Mouse (Mus musculus): Measurements from ENCODE around the gene Terf2ip. TPM values are rescaled to one million over a fixed set of nuclear protein-coding genes. Genes with fewer than 3 reads are reported as not detected.
A peak's percentile ranks its signal among the peaks of the same experiment; 100 is the strongest.

The Terf2ip gene
- total and polyA plus RNA-seq, 3 experiments: 5.3 to 10.8 (median 10.7) TPM

GRCm38 (mm10) chr8:112037521-112037920 lies 26.3 kb downstream of the Terf2ip start:
- TF ChIP-seq EP300 (IDR thresholded peaks at IDR 0.05; ENCODE audit: insufficient read depth, low read depth, low read length) (no peak), POLR2A (IDR thresholded peaks at IDR 0.05; ENCODE audit: insufficient read depth, low read depth, low read length) (no peak), CTCF (IDR thresholded peaks at IDR 0.05) (no peak)
- H3K4me3 ChIP-seq: no peak overlapping the region
- no peaks in the 10 kb centered on the region for H3K36me3 ChIP-seq (ENCODE audit: control insufficient read depth, insufficient read depth, low read length)
- no peak overlapping the region for H3K9ac ChIP-seq (ENCODE audit: low read depth, low read length)
- H3K4me1 ChIP-seq (ENCODE audit: control insufficient read depth, insufficient read depth, low read length): no peaks in the 10 kb centered on the region
- H3K27ac ChIP-seq: no peak overlapping the region
- WGBS: 66% methylated on average over 18 of the region's 18 CpGs
- H3K27me3 ChIP-seq (ENCODE audit: control insufficient read depth, insufficient read depth, low read length): no peaks in the 10 kb centered on the region
- intact Hi-C loops (cut with DNase I): no loop called here
- DNase-seq: no peak
- H3K79me2 ChIP-seq (replicated peaks; ENCODE audit: control insufficient read depth, insufficient read depth, low read length): no peaks in the 10 kb centered on the region

GRCm38 (mm10) chr8:112045182-112045581 lies 34.0 kb downstream of the Terf2ip start:
- DNase-seq: no peak
- WGBS: 75% methylated on average over 5 of the region's 5 CpGs
- H3K27me3 ChIP-seq (ENCODE audit: control insufficient read depth, insufficient read depth, low read length): no peaks in the 10 kb centered on the region
- H3K9ac ChIP-seq (ENCODE audit: low read depth, low read length): no peak overlapping the region
- H3K27ac ChIP-seq: no peak overlapping the region
- TF ChIP-seq POLR2A (IDR thresholded peaks at IDR 0.05; ENCODE audit: insufficient read depth, low read depth, low read length) (no peak), CTCF (IDR thresholded peaks at IDR 0.05) (peak; percentile 36)
- H3K4me3 ChIP-seq: no peak overlapping the region
- no peaks in the 10 kb centered on the region for H3K36me3 ChIP-seq (ENCODE audit: control insufficient read depth, insufficient read depth, low read length)
- intact Hi-C loops (cut with DNase I): loop anchor here (5.0 kb wide), 3 partner anchors 927 to 1587 kb away; no protein-coding TSS in a partner anchor
- no peaks in the 10 kb centered on the region for H3K79me2 ChIP-seq (replicated peaks; ENCODE audit: control insufficient read depth, insufficient read depth, low read length)
- no peaks in the 10 kb centered on the region for H3K4me1 ChIP-seq (ENCODE audit: control insufficient read depth, insufficient read depth, low read length)

GRCm38 (mm10) chr8:112045896-112046295 lies 34.7 kb downstream of the Terf2ip start:
- Histone ChIP-seq H3K27me3 (ENCODE audit: control insufficient read depth, insufficient read depth, low read length) (no peaks in the 10 kb centered on the region), H3K4me1 (ENCODE audit: control insufficient read depth, insufficient read depth, low read length) (no peaks in the 10 kb centered on the region), H3K9ac (ENCODE audit: low read depth, low read length) (no peak overlapping the region), H3K36me3 (ENCODE audit: control insufficient read depth, insufficient read depth, low read length) (no peaks in the 10 kb centered on the region), H3K79me2 (replicated peaks; ENCODE audit: control insufficient read depth, insufficient read depth, low read length) (no peaks in the 10 kb centered on the region), H3K4me3 (no peak overlapping the region), H3K27ac (no peak overlapping the region)
- DNase-seq: peak; percentile 52 to 73
- WGBS: 3% methylated on average over 7 of the region's 7 CpGs
- peak; percentile 95 for TF ChIP-seq CTCF (IDR thresholded peaks at IDR 0.05)
- TF ChIP-seq EP300 (IDR thresholded peaks at IDR 0.05; ENCODE audit: insufficient read depth, low read depth, low read length): no peak
- no peak for TF ChIP-seq POLR2A (IDR thresholded peaks at IDR 0.05; ENCODE audit: insufficient read depth, low read depth, low read length)
- intact Hi-C loops (cut with DNase I): loop anchor here (5.0 kb wide), 3 partner anchors 926 to 1586 kb away; no protein-coding TSS in a partner anchor

GRCm38 (mm10) chr8:112048293-112048692 lies 37.1 kb downstream of the Terf2ip start:
- no peaks in the 10 kb centered on the region for H3K79me2 ChIP-seq (replicated peaks; ENCODE audit: control insufficient read depth, insufficient read depth, low read length)
- H3K9ac ChIP-seq (ENCODE audit: low read depth, low read length): no peak overlapping the region
- 66% methylated on average over 6 of the region's 6 CpGs for WGBS
- H3K27ac ChIP-seq: no peak overlapping the region
- DNase-seq: no peak
- no peak overlapping the region for H3K4me3 ChIP-seq
- no peaks in the 10 kb centered on the region for H3K36me3 ChIP-seq (ENCODE audit: control insufficient read depth, insufficient read depth, low read length)
- intact Hi-C loops (cut with DNase I): loop anchor here (5.0 kb wide), 3 partner anchors 924 to 1584 kb away; no protein-coding TSS in a partner anchor
- TF ChIP-seq EP300 (IDR thresholded peaks at IDR 0.05; ENCODE audit: insufficient read depth, low read depth, low read length) (no peak), POLR2A (IDR thresholded peaks at IDR 0.05; ENCODE audit: insufficient read depth, low read depth, low read length) (no peak), CTCF (IDR thresholded peaks at IDR 0.05) (no peak)
- no peaks in the 10 kb centered on the region for H3K27me3 ChIP-seq (ENCODE audit: control insufficient read depth, insufficient read depth, low read length)
- no peaks in the 10 kb centered on the region for H3K4me1 ChIP-seq (ENCODE audit: control insufficient read depth, insufficient read depth, low read length)

GRCm38 (mm10) chr8:112049984-112050383 lies 38.8 kb downstream of the Terf2ip start:
- intact Hi-C loops (cut with DNase I): loop anchor here (5.0 kb wide), 3 partner anchors 922 to 1582 kb away; no protein-coding TSS in a partner anchor
- no peak overlapping the region for H3K27ac ChIP-seq
- 74% methylated on average over 6 of the region's 6 CpGs for WGBS
- H3K27me3 ChIP-seq (ENCODE audit: control insufficient read depth, insufficient read depth, low read length): no peaks in the 10 kb centered on the region
- H3K9ac ChIP-seq (ENCODE audit: low read depth, low read length): no peak overlapping the region
- H3K79me2 ChIP-seq (replicated peaks; ENCODE audit: control insufficient read depth, insufficient read depth, low read length): no peaks in the 10 kb centered on the region
- H3K4me3 ChIP-seq: no peak overlapping the region
- no peaks in the 10 kb centered on the region for H3K4me1 ChIP-seq (ENCODE audit: control insufficient read depth, insufficient read depth, low read length)
- no peak for DNase-seq
- 0 out of 2 replicates have a peak, but pooled peaks have one; percentile 8 for TF ChIP-seq CTCF (IDR thresholded peaks at IDR 0.05)
- TF ChIP-seq EP300 (IDR thresholded peaks at IDR 0.05; ENCODE audit: insufficient read depth, low read depth, low read length): no peak
- no peak for TF ChIP-seq POLR2A (IDR thresholded peaks at IDR 0.05; ENCODE audit: insufficient read depth, low read depth, low read length)
- H3K36me3 ChIP-seq (ENCODE audit: control insufficient read depth, insufficient read depth, low read length): no peaks in the 10 kb centered on the region

- intact Hi-C loops (cut with DNase I): no loop called here
- Histone ChIP-seq H3K27ac (no peak overlapping the region), H3K36me3 (ENCODE audit: control insufficient read depth, insufficient read depth, low read length) (no peaks in the 10 kb centered on the region), H3K4me1 (ENCODE audit: control insufficient read depth, insufficient read depth, low read length) (no peaks in the 10 kb centered on the region), H3K79me2 (replicated peaks; ENCODE audit: control insufficient read depth, insufficient read depth, low read length) (no peaks in the 10 kb centered on the region), H3K4me3 (no peak overlapping the region), H3K9ac (ENCODE audit: low read depth, low read length) (no peak overlapping the region), H3K27me3 (ENCODE audit: control insufficient read depth, insufficient read depth, low read length) (peaks cover 2% of the 10 kb centered on the region; the same call in 1 of the 2 replicates)
- WGBS: 65% methylated on average over 9 of the region's 9 CpGs
- DNase-seq: no peak
- TF ChIP-seq POLR2A (IDR thresholded peaks at IDR 0.05; ENCODE audit: insufficient read depth, low read depth, low read length) (no peak), CTCF (IDR thresholded peaks at IDR 0.05) (no peak; the same call in 1 of the 2 replicates), EP300 (IDR thresholded peaks at IDR 0.05; ENCODE audit: insufficient read depth, low read depth, low read length) (no peak)
Observed at GRCm38 (mm10) chr8:112051537-112051936, 40.3 kb downstream of the Terf2ip start.

Data from heart, adult 2 months (tissue).